Mouse (Mus musculus) CH12.LX (cell line): Measurements from ENCODE around the gene Nsmce1. TPM values are rescaled to one million over a fixed set of nuclear protein-coding genes. Genes with fewer than 3 reads are reported as not detected.
A peak's percentile ranks its signal among the peaks of the same experiment; 100 is the strongest.

ENCODE experiments used
- DNase-seq: peaks from one replicate; pipeline ENCODE4 v3.0.0-alpha.2; 2013; ENCODE audit errors: extremely low read depth
- H3K27ac ChIP-seq: 2 replicates; pipeline ENCODE4 v1.5.1; 2012; ENCODE audit warnings: low read depth, mild to moderate bottlenecking, control low read depth, moderate library complexity; ENCODE audit not compliant: insufficient read depth
- H3K27me3 ChIP-seq: replicated peaks from 2 replicates; pipeline ENCODE3; 2012; ENCODE audit warnings: inconsistent platforms
- H3K36me3 ChIP-seq, 2 experiments: replicated peaks in 1 of 2; 2 replicates each; pipeline versions ENCODE3 to v1.6.1; 2012; ENCODE audit warnings: inconsistent platforms in 1 of 2, low read length in 1 of 2, mild to moderate bottlenecking in 1 of 2, mixed read lengths in 1 of 2, moderate library complexity in 1 of 2; ENCODE audit not compliant: control insufficient read depth in 1 of 2, insufficient read depth in 1 of 2
- H3K4me1 ChIP-seq, 2 experiments: 2 replicates each; pipeline ENCODE4 v1.6.1; 2012; ENCODE audit warnings: inconsistent platforms in 1 of 2, moderate library complexity in 1 of 2; ENCODE audit not compliant: insufficient read depth in 2 of 2, control insufficient read depth in 1 of 2
- H3K4me2 ChIP-seq: 2 replicates; pipeline ENCODE4 v1.6.1; 2012; ENCODE audit warnings: low read depth, mild to moderate bottlenecking, control low read depth; ENCODE audit not compliant: poor library complexity, insufficient read depth, severe bottlenecking
- H3K4me3 ChIP-seq, 3 experiments: fragments of 150-350 bp in 1 of 3; sonication (generic) in 1 of 3; replicated peaks in 1 of 3; 2 replicates each; pipeline versions ENCODE3 to v1.5.1; 2011 to 2012; ENCODE audit warnings: low read depth in 2 of 3, low read length in 2 of 3, mild to moderate bottlenecking in 2 of 3, moderate library complexity in 2 of 3, control low read depth in 1 of 3, improper control_type of control experiment in 1 of 3, inconsistent platforms in 1 of 3, mixed read lengths in 1 of 3; ENCODE audit not compliant: poor library complexity in 1 of 3
- H3K79me2 ChIP-seq: replicated peaks from 2 replicates; pipeline ENCODE4 v1.6.1; 2012; ENCODE audit warnings: mild to moderate bottlenecking, moderate library complexity; ENCODE audit not compliant: control insufficient read depth, poor library complexity, insufficient read depth, severe bottlenecking; ENCODE audit errors: extremely low read depth
- H3K9ac ChIP-seq: 2 replicates; pipeline ENCODE4 v1.6.1; 2012; ENCODE audit warnings: low read depth, mild to moderate bottlenecking, control low read depth, moderate library complexity; ENCODE audit not compliant: insufficient read depth
- H3K9me3 ChIP-seq: replicated peaks from 2 replicates; pipeline ENCODE3; 2012; ENCODE audit warnings: low read length, inconsistent platforms, mixed read lengths
- CTCF ChIP-seq, 2 experiments: IDR thresholded peaks in 1 of 2; conservative IDR thresholded peaks in 1 of 2; 2 replicates each; pipeline ENCODE4 v1.5.1; 2011 to 2012; ENCODE audit warnings: low read depth in 2 of 2, low read length in 2 of 2, improper control_type of control experiment in 1 of 2, inconsistent platforms in 1 of 2, mild to moderate bottlenecking in 1 of 2, moderate library complexity in 1 of 2
- ELF1 ChIP-seq: IDR thresholded peaks from 2 replicates; pipeline ENCODE4 v1.6.1; 2014; ENCODE audit warnings: low read depth, mild to moderate bottlenecking, inconsistent platforms, low read length, improper control_type of control experiment
- EP300 ChIP-seq: IDR thresholded peaks from 2 replicates; pipeline ENCODE4 v1.6.1; 2011; ENCODE audit warnings: low read length, improper control_type of control experiment
- GABPA ChIP-seq: IDR thresholded peaks from 2 replicates; pipeline ENCODE4 v1.6.1; 2012; ENCODE audit warnings: low read depth, low read length, improper control_type of control experiment, inconsistent platforms; ENCODE audit not compliant: insufficient replicate concordance
- HCFC1 ChIP-seq: IDR thresholded peaks from 2 replicates; pipeline ENCODE4 v1.6.1; 2012; ENCODE audit warnings: low read depth, mild to moderate bottlenecking, inconsistent platforms, low read length, improper control_type of control experiment
- JUN ChIP-seq: IDR thresholded peaks from 2 replicates; pipeline ENCODE4 v1.6.1; 2011; ENCODE audit warnings: low read depth, mild to moderate bottlenecking, low read length, improper control_type of control experiment, moderate library complexity; ENCODE audit not compliant: insufficient read depth
- JUND ChIP-seq: conservative IDR thresholded peaks from 2 replicates; pipeline ENCODE4 v1.6.1; 2011; ENCODE audit warnings: low read depth, low read length, improper control_type of control experiment
- KAT2A ChIP-seq: IDR thresholded peaks from 2 replicates; pipeline ENCODE4 v1.6.1; 2012; ENCODE audit warnings: low read length, improper control_type of control experiment, inconsistent platforms; ENCODE audit not compliant: insufficient replicate concordance
- MAFK ChIP-seq: IDR thresholded peaks from 2 replicates; pipeline ENCODE4 v1.6.1; 2011; ENCODE audit warnings: low read length, improper control_type of control experiment; ENCODE audit not compliant: insufficient replicate concordance
- MAX ChIP-seq: IDR thresholded peaks from 2 replicates; pipeline ENCODE4 v1.6.1; 2011; ENCODE audit warnings: low read length, improper control_type of control experiment
- MAZ ChIP-seq: IDR thresholded peaks from 2 replicates; pipeline ENCODE4 v1.6.1; 2012; ENCODE audit warnings: low read depth, mild to moderate bottlenecking, inconsistent platforms, low read length, improper control_type of control experiment, moderate library complexity
- NELFE ChIP-seq: IDR thresholded peaks from 2 replicates; pipeline ENCODE4 v1.6.1; 2011; ENCODE audit warnings: low read depth, low read length, improper control_type of control experiment
- PAX5 ChIP-seq: IDR thresholded peaks from 2 replicates; pipeline ENCODE4 v1.6.1; 2012; ENCODE audit warnings: low read length, inconsistent platforms, mixed read lengths
- POLR2A ChIP-seq: IDR thresholded peaks from 2 replicates; pipeline ENCODE4 v1.6.1; 2011; ENCODE audit warnings: low read depth, mild to moderate bottlenecking, improper control_type of control experiment, low read length
- POLR2AphosphoS2 ChIP-seq: IDR thresholded peaks from 2 replicates; pipeline ENCODE4 v1.6.1; 2011; ENCODE audit warnings: low read depth, low read length, improper control_type of control experiment
- RCOR1 ChIP-seq: conservative IDR thresholded peaks from 2 replicates; pipeline ENCODE4 v1.6.1; 2012; ENCODE audit warnings: low read depth, mild to moderate bottlenecking, inconsistent platforms, low read length, improper control_type of control experiment
- SIN3A ChIP-seq: IDR thresholded peaks from 2 replicates; pipeline ENCODE4 v1.6.1; 2012; ENCODE audit warnings: low read length, improper control_type of control experiment, inconsistent platforms
- SMC3 ChIP-seq: IDR thresholded peaks from 2 replicates; pipeline ENCODE4 v1.6.1; 2011; ENCODE audit warnings: low read depth, low read length, improper control_type of control experiment
- TBP ChIP-seq: conservative IDR thresholded peaks from 2 replicates; pipeline ENCODE4 v1.6.1; 2011; ENCODE audit warnings: low read depth, low read length, improper control_type of control experiment
- TCF12 ChIP-seq: IDR thresholded peaks from 2 replicates; pipeline ENCODE4 v1.6.1; 2014; ENCODE audit warnings: low read depth, mild to moderate bottlenecking, inconsistent platforms, low read length, improper control_type of control experiment
- UBTF ChIP-seq: IDR thresholded peaks from 2 replicates; pipeline ENCODE4 v1.6.1; 2012; ENCODE audit warnings: low read depth, mild to moderate bottlenecking, inconsistent platforms, low read length, improper control_type of control experiment, moderate library complexity
- ZC3H11A ChIP-seq: IDR thresholded peaks from 2 replicates; pipeline ENCODE4 v1.6.1; 2012; ENCODE audit warnings: low read depth, mild to moderate bottlenecking, inconsistent platforms, low read length, improper control_type of control experiment
- ZKSCAN1 ChIP-seq: IDR thresholded peaks from 2 replicates; pipeline ENCODE4 v1.6.1; 2012; ENCODE audit warnings: low read depth, inconsistent platforms, low read length, improper control_type of control experiment, borderline replicate concordance
- ZMIZ1 ChIP-seq: IDR thresholded peaks from 2 replicates; pipeline ENCODE4 v1.6.1; 2012; ENCODE audit warnings: low read depth, mild to moderate bottlenecking, inconsistent platforms, low read length, improper control_type of control experiment
- dilution Hi-C: fragments of 300-500 bp; cut with MboI; formaldehyde crosslinking; loops from 2 replicates; pipeline ENCODE4 v1.14.3; 2020; ENCODE audit warnings: low sequenced_read_pairs; ENCODE audit not compliant: extremely low pct_unique_long_range_greater_than_20kb, extremely low pct_ligation_motif_present
- in situ Hi-C: fragments of 300-500 bp; cut with MboI; formaldehyde crosslinking; loops from 3 replicates; pipeline ENCODE4 v1.14.3; 2019; ENCODE audit warnings: low sequenced_read_pairs, low pct_ligation_motif_present, low pct_unique_long_range_greater_than_20kb, mixed read lengths
- polyA plus RNA-seq: library from polyadenylated mRNA; unstranded; fragments of >175 nt; gene quantifications from 2 replicates; pipeline ENCODE4 v1.2.1, GENCODE M21; 2012; ENCODE audit warnings: low read depth; ENCODE audit not compliant: insufficient read length
- total RNA-seq, 2 experiments: library from RNA; depleted of rRNA; stranded (reverse); fragments of 300-350 nt in 1 of 2; fragments of >200 nt in 1 of 2; gene quantifications; 2 replicates each; pipeline ENCODE4 v1.2.3; 2012 to 2014

Gene Nsmce1
- total and polyA plus RNA-seq, 3 experiments, result 52.0 to 74.8 (median 61.9) TPM

GRCm38 (mm10) chr7:125444076-125444463, 47.3 kb downstream of the Nsmce1 start:
- Histone ChIP-seq H3K27me3 (no peaks in the 10 kb centered on the region), H3K4me2 (peak overlapping the region; percentile 72), H3K36me3 (peaks cover 0 to 10% of the 10 kb centered on the region in 2 experiments), H3K9me3 (peaks cover 12% of the 10 kb centered on the region), H3K79me2 (no peaks in the 10 kb centered on the region), H3K4me3 (peak overlapping the region; percentile 73 to 85 (median 81)), H3K9ac (peak overlapping the region; percentile 96), H3K27ac (no peak overlapping the region), H3K4me1 (peaks cover 0 to 16% of the 10 kb centered on the region in 2 experiments; a peak in 2 of 4 replicates)
- no peak for TF ChIP-seq CTCF (conservative IDR thresholded peaks at IDR 0.05 in 1 of 2, IDR thresholded peaks at IDR 0.05 in 1 of 2; ENCODE audit: low read depth in 2 of 2, low read length in 2 of 2)
- no peak for TF ChIP-seq EP300
- TF ChIP-seq RCOR1, result no peak
- no peak for TF ChIP-seq UBTF
- no peak for TF ChIP-seq ZC3H11A
- no peak for TF ChIP-seq TCF12
- no peak for TF ChIP-seq GABPA
- dilution Hi-C loops, result no loop called here
- in situ Hi-C loops, result no loop called here
- DNase-seq, result no peak

- dilution Hi-C loops, result no loop called here
- Histone ChIP-seq H3K4me1 (peaks cover 0 to 16% of the 10 kb centered on the region in 2 experiments; a peak in 2 of 4 replicates), H3K9me3 (peaks cover 13% of the 10 kb centered on the region), H3K79me2 (no peaks in the 10 kb centered on the region), H3K4me2 (no peak overlapping the region), H3K27me3 (peaks cover 4% of the 10 kb centered on the region), H3K27ac (no peak overlapping the region), H3K36me3 (peaks cover 0 to 9% of the 10 kb centered on the region in 2 experiments), H3K4me3 (no peak overlapping the region), H3K9ac (no peak overlapping the region)
- TF ChIP-seq JUN, result no peak
- no peak for TF ChIP-seq POLR2AphosphoS2
- no peak for TF ChIP-seq MAX
- TF ChIP-seq HCFC1, result no peak
- no peak for TF ChIP-seq ELF1
- TF ChIP-seq TBP, result no peak
- no peak for TF ChIP-seq TCF12
- no peak for TF ChIP-seq JUND
- TF ChIP-seq UBTF, result no peak
- TF ChIP-seq SIN3A, result no peak
- TF ChIP-seq POLR2A, result no peak
- no peak for TF ChIP-seq MAFK
- TF ChIP-seq MAZ, result no peak
- no peak for TF ChIP-seq NELFE
- TF ChIP-seq ZKSCAN1, result no peak
- TF ChIP-seq RCOR1, result no peak
- no peak for TF ChIP-seq ZMIZ1
- TF ChIP-seq SMC3, result no peak
- TF ChIP-seq KAT2A, result no peak
- no peak for TF ChIP-seq PAX5
- no peak for DNase-seq
- in situ Hi-C loops, result no loop called here
These were observed 49.1 kb downstream of the Nsmce1 start for GRCm38 (mm10) chr7:125442323-125442722.
